Mouse (Mus musculus) megakaryocyte progenitor cell, adult 5-6 weeks (primary cell): ENCODE measurements around the gene Swt1. TPM values are rescaled to one million over a fixed set of nuclear protein-coding genes. Genes with fewer than 3 reads are reported as not detected.
A peak's percentile ranks its signal among the peaks of the same experiment; 100 is the strongest.
"Not testable (repeated sequence)": the region's sequence is repeated elsewhere in the genome, so short reads cannot be mapped to it uniquely, and the experiment has no call there.

Source experiments
- ATAC-seq: replicated peaks from 2 replicates; pipeline ENCODE4 v1.8.0; 2016; ENCODE audit warnings: mild to moderate bottlenecking, moderate TSS enrichment, inconsistent platforms; ENCODE audit not compliant: poor library complexity
- total RNA-seq, 2 experiments: library from RNA; stranded (forward) in 1 of 2; stranded (reverse) in 1 of 2; fragments of 157-497, 149-512 nt in 1 of 2; fragments of 200-1000 nt in 1 of 2; gene quantifications; 2 replicates each; pipeline versions ENCODE4 v1.2.3 to v1.2.4; 2015 to 2017

Gene Swt1
- total RNA-seq, 2 experiments from 2014 or later, result 20.6 to 37.6 TPM

DNA sequence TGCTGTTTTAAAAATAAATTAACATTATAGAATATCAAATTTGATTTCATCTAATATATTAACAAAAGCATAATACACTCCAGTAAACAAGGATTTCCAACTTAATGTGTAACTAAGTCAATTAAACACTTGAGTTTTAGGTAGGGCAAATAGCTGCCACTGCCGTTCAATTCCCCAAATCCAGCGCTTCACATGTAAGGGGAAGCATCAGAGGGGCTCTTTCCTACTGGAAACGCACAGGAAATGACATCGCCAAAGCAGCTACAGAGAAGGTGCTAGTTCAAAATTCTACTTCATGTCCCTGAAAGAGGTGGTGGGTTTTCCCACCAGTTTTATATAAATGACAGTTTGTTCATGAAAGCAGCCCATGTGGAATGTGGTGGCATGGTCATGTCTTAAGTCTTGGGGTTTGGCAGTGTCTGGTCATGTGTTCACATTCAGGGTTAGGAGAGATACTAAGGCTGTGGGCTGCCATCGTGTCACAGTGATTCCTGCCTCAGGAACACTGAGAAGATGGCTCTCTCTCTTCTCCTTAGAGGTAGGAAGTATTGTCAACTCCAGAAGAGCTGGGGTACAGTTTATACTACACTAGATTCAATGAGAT is 60.4 kb downstream of the Swt1 start:
- no peak for ATAC-seq

GRCm38 (mm10) chr1:151366944-151367605 is 61.2 kb downstream of the Swt1 start:
- ATAC-seq, result no peak; the same call in 1 of the 2 replicates

GRCm38 (mm10) chr1:151359374-151359773 is 68.9 kb downstream of the Swt1 start:
- no peak for ATAC-seq

- ATAC-seq, result no peak
Observed at GRCm38 (mm10) chr1:151355994-151356393, 72.3 kb downstream of the Swt1 start.

- peak; percentile 93 for ATAC-seq
Observed at GRCm38 (mm10) chr1:151352911-151353310, 75.3 kb downstream of the Swt1 start.

DNA sequence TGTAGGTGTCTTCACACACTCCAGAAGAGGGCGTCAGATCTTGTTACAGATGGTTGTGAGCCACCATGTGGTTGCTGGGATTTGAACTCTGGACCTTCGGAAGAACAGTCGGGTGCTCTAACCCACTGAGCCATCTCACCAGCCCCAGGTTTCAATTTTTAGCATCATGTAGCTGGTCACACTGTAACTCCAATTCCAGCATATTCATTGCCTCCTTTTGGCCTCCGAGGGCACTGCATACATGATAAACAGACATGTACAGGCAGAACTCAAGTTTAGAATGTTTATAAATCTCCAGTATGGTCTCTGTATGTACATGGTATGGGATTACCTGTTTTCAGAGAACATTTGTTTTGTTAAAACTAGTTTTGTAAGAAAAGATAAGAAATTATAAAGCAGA is 80.0 kb downstream of the Swt1 start:
- not testable (repeated sequence) for ATAC-seq

DNA sequence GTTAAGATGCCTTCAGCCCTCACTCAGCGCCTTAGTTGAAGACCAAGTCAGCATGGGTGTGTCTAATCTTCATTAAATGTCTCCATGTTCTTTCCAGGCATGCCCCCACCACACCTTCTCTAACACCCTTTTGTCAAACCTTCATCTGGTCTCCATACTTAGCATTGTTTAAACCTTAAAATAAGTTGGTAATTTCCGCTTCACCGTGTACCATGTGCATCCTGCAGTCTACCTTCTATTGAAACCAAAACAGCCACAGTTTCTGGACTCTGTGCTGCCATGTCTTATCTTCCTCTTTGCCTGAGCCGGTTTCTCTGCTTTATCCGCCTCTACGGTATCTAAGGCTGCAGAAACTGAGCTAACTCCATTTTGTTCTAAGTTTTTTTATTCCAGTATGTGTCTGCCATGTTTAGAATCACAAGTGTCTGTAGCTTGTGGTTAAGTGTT is 81.6 kb downstream of the Swt1 start:
- peak; percentile 10 for ATAC-seq

DNA sequence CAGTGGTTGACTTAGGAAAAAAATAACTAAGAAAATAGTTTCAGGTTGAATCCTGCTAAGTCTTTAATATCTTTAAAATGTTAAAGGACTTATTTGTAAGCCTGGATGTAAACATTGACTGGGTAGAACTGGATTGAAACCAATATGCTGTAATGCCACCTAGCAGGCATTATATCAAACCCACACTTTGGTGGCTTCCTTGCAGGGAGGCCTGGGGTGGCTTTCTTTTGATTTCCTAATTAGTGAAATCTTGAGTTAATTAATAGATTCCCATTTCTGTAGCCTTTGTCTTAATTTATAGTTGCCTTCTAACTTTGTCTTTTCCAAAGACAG is 82.4 kb downstream of the Swt1 start:
- no peak for ATAC-seq

DNA sequence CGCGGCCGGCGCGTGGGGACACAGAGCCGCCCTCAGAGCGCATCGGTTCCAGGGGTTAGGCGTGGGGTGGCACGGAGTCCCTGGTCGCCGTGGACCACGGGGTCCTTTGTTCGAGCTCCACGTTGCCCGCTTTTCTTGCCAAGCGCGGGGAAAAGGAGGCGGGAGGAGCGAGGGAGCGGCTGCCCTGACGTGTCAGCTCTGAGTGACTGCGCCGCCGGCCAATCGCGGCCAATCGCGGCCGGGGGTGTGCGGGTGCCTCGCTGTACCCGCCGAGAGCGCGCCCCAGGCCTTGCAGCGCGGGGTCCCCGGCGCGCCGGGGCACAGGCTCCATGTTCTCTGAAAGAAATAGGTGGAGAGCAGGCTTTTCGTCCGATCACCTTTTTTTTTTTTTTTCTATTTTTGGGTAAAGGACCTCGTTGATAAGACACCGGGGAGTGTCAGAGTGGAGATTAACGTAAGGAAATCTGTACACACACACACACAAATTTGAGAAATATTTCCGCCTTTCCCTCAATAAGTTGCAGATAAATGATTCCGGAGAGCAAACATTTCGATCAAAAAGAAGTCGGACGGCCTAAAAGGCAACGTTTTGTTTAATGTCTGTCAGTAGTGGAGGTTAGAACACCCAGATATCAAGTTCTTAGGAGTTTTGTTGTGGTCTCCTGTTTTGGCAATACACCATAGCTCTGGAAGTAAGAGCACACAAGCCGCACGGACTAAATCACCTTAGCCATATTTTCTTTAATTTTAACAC is 83.0 kb downstream of the Swt1 start:
- peak; percentile 59 for ATAC-seq

DNA sequence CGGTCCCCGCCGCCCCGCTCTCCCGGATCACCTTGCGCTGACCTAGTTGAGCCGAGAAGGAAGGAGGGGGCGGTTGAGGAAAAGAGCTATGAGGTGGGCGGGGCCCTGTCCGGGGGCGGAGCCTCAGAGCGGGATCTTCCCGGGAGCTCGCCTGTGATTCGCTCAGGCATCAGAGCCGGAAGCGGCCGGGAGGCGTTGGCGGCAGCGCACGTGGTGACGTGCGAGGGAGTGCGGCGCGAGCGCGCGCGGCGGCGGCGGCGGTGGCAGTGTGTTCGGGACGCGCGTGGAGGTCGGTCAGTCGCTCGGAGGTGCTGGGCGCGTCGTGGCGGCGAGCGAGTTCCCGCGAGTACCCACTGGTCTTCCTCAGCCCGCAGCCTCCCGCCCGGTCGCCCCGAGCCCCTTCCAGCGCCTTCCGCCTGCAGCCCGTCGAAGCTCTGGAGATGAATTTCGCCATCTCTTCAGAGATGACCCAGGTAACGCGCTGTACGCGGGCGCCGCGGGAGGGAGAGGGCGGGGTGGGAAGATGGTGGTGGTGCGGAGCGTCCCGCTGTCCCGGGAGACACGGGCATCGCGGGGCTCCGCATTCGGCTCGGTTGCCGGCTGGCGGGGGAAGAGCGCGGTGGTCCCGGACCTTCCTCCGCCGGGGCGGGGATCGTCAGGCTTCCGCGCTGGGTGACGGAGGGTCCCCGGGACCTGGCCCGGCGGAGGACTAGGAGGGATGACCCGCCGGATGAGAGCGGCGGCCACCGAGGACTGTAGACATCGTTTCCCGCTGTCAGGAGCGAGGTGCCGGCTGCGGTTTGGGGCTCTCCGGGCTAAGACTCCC is 83.8 kb downstream of the Swt1 start, which contains the start of gene Ivns1abp:
TSS of gene Ivns1abp (plus strand) at position 195 of the 826 bp plus-strand sequence.
- peak; percentile 69 for ATAC-seq

DNA sequence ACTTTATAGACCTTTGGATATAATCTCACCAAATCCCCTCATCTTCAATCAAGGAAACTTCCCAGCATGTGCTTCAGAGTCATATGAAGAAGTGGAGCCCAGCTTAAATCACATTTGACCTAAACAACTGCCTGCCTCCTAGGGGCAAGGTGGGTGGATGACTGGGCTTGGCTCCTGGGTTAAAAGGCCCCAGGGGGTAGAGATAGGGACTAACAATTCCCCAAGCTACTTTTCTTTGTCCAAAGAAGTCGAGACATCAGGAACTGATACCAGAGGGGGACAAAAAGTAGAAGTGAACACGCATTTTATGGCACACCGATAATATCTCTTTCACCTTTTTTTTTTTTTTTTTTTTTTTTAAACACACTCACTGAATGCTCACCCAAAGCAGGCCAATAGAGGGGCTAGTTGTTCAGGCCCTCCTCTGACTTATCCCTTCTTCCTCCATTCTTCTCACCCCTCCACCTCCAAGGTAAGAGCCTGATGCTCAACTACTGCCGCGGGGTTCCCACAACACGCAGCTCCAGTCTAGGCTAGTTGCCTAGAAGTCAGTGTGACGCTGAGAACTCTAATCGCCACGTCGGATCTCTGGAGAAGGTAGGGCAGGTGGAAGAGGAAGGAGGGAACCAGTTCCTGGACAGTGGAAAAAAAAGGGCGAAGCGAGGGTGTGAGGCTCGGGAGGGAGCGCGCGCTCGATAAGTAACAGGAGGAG is 84.5 kb downstream of the Swt1 start:
- ATAC-seq, result peak; percentile 24

- ATAC-seq, result no peak
Observed at GRCm38 (mm10) chr1:151342968-151343367, 85.3 kb downstream of the Swt1 start.

- ATAC-seq, result no peak
Observed at GRCm38 (mm10) chr1:151342311-151342710, 85.9 kb downstream of the Swt1 start.

GRCm38 (mm10) chr1:151341321-151342044 is 86.8 kb downstream of the Swt1 start:
- ATAC-seq, result no peak

DNA sequence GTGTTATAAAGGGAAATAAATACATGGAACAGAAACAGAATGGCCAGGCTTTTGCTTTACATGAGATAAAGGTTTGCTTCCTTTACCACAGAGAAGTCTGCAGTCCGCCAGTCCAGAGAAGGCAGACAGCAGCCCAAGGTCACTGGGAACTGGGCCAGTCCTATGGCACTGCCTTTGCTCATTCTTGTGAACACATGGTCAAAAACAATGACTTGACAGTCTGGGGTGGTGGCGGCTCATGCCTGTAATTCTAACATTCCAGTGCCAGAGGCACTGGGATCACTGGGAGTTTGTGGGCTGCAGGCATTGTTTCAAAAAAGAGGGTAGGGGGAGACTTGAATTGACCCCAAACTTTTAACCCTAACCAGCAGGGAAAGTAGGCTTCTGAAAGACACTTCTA is 89.3 kb downstream of the Swt1 start:
- ATAC-seq, result peak; percentile 20

- peak; percentile 76 for ATAC-seq
Observed at GRCm38 (mm10) chr1:151338234-151338633, 90.0 kb downstream of the Swt1 start.

GRCm38 (mm10) chr1:151332819-151333218 is 95.4 kb downstream of the Swt1 start:
- ATAC-seq, result no peak

DNA sequence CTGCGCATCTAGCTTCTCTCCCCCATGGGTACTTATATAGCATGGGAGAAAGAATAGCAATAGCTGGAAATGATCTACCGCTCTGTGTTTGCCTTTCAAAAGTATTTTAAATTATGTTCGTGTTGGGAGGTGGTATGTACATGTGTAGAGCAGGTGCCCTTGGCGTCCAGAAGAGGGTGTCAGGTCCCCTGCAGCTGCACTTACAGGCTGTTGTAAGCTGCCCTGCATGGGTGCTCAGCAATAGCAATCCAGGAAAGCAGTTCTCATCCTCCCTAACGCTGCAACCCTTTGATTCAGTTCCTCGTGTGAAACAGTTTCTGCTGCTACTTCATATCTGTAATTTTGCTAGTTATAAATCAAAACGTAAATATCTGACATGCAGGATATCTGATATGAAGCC is 98.7 kb downstream of the Swt1 start:
- no peak for ATAC-seq

GRCm38 (mm10) chr1:151328341-151329097 is 99.7 kb downstream of the Swt1 start:
- ATAC-seq, result no peak
